Mouse (Mus musculus) CH12.LX (cell line): ENCODE results near the gene Slc44a1. TPM values are rescaled to one million over a fixed set of nuclear protein-coding genes. Genes with fewer than 3 reads are reported as not detected.

Experiments used
- DNase-seq: peaks from one replicate; pipeline ENCODE4 v3.0.0-alpha.2; 2013; ENCODE audit errors: extremely low read depth
- H3K27ac ChIP-seq: 2 replicates; pipeline ENCODE4 v1.5.1; 2012; ENCODE audit warnings: low read depth, mild to moderate bottlenecking, control low read depth, moderate library complexity; ENCODE audit not compliant: insufficient read depth
- H3K27me3 ChIP-seq: replicated peaks from 2 replicates; pipeline ENCODE3; 2012; ENCODE audit warnings: inconsistent platforms
- H3K36me3 ChIP-seq, 2 experiments: replicated peaks in 1 of 2; 2 replicates each; pipeline versions ENCODE3 to v1.6.1; 2012; ENCODE audit warnings: inconsistent platforms in 1 of 2, low read length in 1 of 2, mild to moderate bottlenecking in 1 of 2, mixed read lengths in 1 of 2, moderate library complexity in 1 of 2; ENCODE audit not compliant: control insufficient read depth in 1 of 2, insufficient read depth in 1 of 2
- H3K4me1 ChIP-seq, 2 experiments: 2 replicates each; pipeline ENCODE4 v1.6.1; 2012; ENCODE audit warnings: inconsistent platforms in 1 of 2, moderate library complexity in 1 of 2; ENCODE audit not compliant: insufficient read depth in 2 of 2, control insufficient read depth in 1 of 2
- H3K4me2 ChIP-seq: 2 replicates; pipeline ENCODE4 v1.6.1; 2012; ENCODE audit warnings: low read depth, mild to moderate bottlenecking, control low read depth; ENCODE audit not compliant: poor library complexity, insufficient read depth, severe bottlenecking
- H3K4me3 ChIP-seq, 3 experiments: fragments of 150-350 bp in 1 of 3; sonication (generic) in 1 of 3; replicated peaks in 1 of 3; 2 replicates each; pipeline versions ENCODE3 to v1.5.1; 2011 to 2012; ENCODE audit warnings: low read depth in 2 of 3, low read length in 2 of 3, mild to moderate bottlenecking in 2 of 3, moderate library complexity in 2 of 3, control low read depth in 1 of 3, improper control_type of control experiment in 1 of 3, inconsistent platforms in 1 of 3, mixed read lengths in 1 of 3; ENCODE audit not compliant: poor library complexity in 1 of 3
- H3K79me2 ChIP-seq: replicated peaks from 2 replicates; pipeline ENCODE4 v1.6.1; 2012; ENCODE audit warnings: mild to moderate bottlenecking, moderate library complexity; ENCODE audit not compliant: control insufficient read depth, poor library complexity, insufficient read depth, severe bottlenecking; ENCODE audit errors: extremely low read depth
- H3K9ac ChIP-seq: 2 replicates; pipeline ENCODE4 v1.6.1; 2012; ENCODE audit warnings: low read depth, mild to moderate bottlenecking, control low read depth, moderate library complexity; ENCODE audit not compliant: insufficient read depth
- H3K9me3 ChIP-seq: replicated peaks from 2 replicates; pipeline ENCODE3; 2012; ENCODE audit warnings: low read length, inconsistent platforms, mixed read lengths
- CHD1 ChIP-seq: IDR thresholded peaks from 2 replicates; pipeline ENCODE4 v1.6.1; 2012; ENCODE audit warnings: low read depth, low read length, improper control_type of control experiment, inconsistent platforms
- CTCF ChIP-seq, 2 experiments: IDR thresholded peaks in 1 of 2; conservative IDR thresholded peaks in 1 of 2; 2 replicates each; pipeline ENCODE4 v1.5.1; 2011 to 2012; ENCODE audit warnings: low read depth in 2 of 2, low read length in 2 of 2, improper control_type of control experiment in 1 of 2, inconsistent platforms in 1 of 2, mild to moderate bottlenecking in 1 of 2, moderate library complexity in 1 of 2
- E2F4 ChIP-seq: IDR thresholded peaks from 2 replicates; pipeline ENCODE4 v1.6.1; 2011; ENCODE audit warnings: low read depth, low read length, improper control_type of control experiment; ENCODE audit not compliant: insufficient replicate concordance
- ELF1 ChIP-seq: IDR thresholded peaks from 2 replicates; pipeline ENCODE4 v1.6.1; 2014; ENCODE audit warnings: low read depth, mild to moderate bottlenecking, inconsistent platforms, low read length, improper control_type of control experiment
- GABPA ChIP-seq: IDR thresholded peaks from 2 replicates; pipeline ENCODE4 v1.6.1; 2012; ENCODE audit warnings: low read depth, low read length, improper control_type of control experiment, inconsistent platforms; ENCODE audit not compliant: insufficient replicate concordance
- HCFC1 ChIP-seq: IDR thresholded peaks from 2 replicates; pipeline ENCODE4 v1.6.1; 2012; ENCODE audit warnings: low read depth, mild to moderate bottlenecking, inconsistent platforms, low read length, improper control_type of control experiment
- IRF4 ChIP-seq: IDR thresholded peaks from 2 replicates; pipeline ENCODE4 v1.6.1; 2014; ENCODE audit warnings: low read depth, mild to moderate bottlenecking, inconsistent platforms, low read length, improper control_type of control experiment
- JUN ChIP-seq: IDR thresholded peaks from 2 replicates; pipeline ENCODE4 v1.6.1; 2011; ENCODE audit warnings: low read depth, mild to moderate bottlenecking, low read length, improper control_type of control experiment, moderate library complexity; ENCODE audit not compliant: insufficient read depth
- JUND ChIP-seq: conservative IDR thresholded peaks from 2 replicates; pipeline ENCODE4 v1.6.1; 2011; ENCODE audit warnings: low read depth, low read length, improper control_type of control experiment
- KAT2A ChIP-seq: IDR thresholded peaks from 2 replicates; pipeline ENCODE4 v1.6.1; 2012; ENCODE audit warnings: low read length, improper control_type of control experiment, inconsistent platforms; ENCODE audit not compliant: insufficient replicate concordance
- MAFK ChIP-seq: IDR thresholded peaks from 2 replicates; pipeline ENCODE4 v1.6.1; 2011; ENCODE audit warnings: low read length, improper control_type of control experiment; ENCODE audit not compliant: insufficient replicate concordance
- MAX ChIP-seq: IDR thresholded peaks from 2 replicates; pipeline ENCODE4 v1.6.1; 2011; ENCODE audit warnings: low read length, improper control_type of control experiment
- MAZ ChIP-seq: IDR thresholded peaks from 2 replicates; pipeline ENCODE4 v1.6.1; 2012; ENCODE audit warnings: low read depth, mild to moderate bottlenecking, inconsistent platforms, low read length, improper control_type of control experiment, moderate library complexity
- MYC ChIP-seq: IDR thresholded peaks from 2 replicates; pipeline ENCODE4 v1.6.1; 2011; ENCODE audit warnings: low read depth, mild to moderate bottlenecking, improper control_type of control experiment, low read length
- POLR2AphosphoS2 ChIP-seq: IDR thresholded peaks from 2 replicates; pipeline ENCODE4 v1.6.1; 2011; ENCODE audit warnings: low read depth, low read length, improper control_type of control experiment
- RCOR1 ChIP-seq: conservative IDR thresholded peaks from 2 replicates; pipeline ENCODE4 v1.6.1; 2012; ENCODE audit warnings: low read depth, mild to moderate bottlenecking, inconsistent platforms, low read length, improper control_type of control experiment
- SIN3A ChIP-seq: IDR thresholded peaks from 2 replicates; pipeline ENCODE4 v1.6.1; 2012; ENCODE audit warnings: low read length, improper control_type of control experiment, inconsistent platforms
- UBTF ChIP-seq: IDR thresholded peaks from 2 replicates; pipeline ENCODE4 v1.6.1; 2012; ENCODE audit warnings: low read depth, mild to moderate bottlenecking, inconsistent platforms, low read length, improper control_type of control experiment, moderate library complexity
- USF2 ChIP-seq: conservative IDR thresholded peaks from 2 replicates; pipeline ENCODE4 v1.6.1; 2011; ENCODE audit warnings: low read depth, low read length, improper control_type of control experiment
- ZC3H11A ChIP-seq: IDR thresholded peaks from 2 replicates; pipeline ENCODE4 v1.6.1; 2012; ENCODE audit warnings: low read depth, mild to moderate bottlenecking, inconsistent platforms, low read length, improper control_type of control experiment
- ZNF384 ChIP-seq: IDR thresholded peaks from 2 replicates; pipeline ENCODE4 v1.6.1; 2012; ENCODE audit warnings: low read depth, low read length, improper control_type of control experiment, inconsistent platforms
- dilution Hi-C: fragments of 300-500 bp; cut with MboI; formaldehyde crosslinking; loops from 2 replicates; pipeline ENCODE4 v1.14.3; 2020; ENCODE audit warnings: low sequenced_read_pairs; ENCODE audit not compliant: extremely low pct_unique_long_range_greater_than_20kb, extremely low pct_ligation_motif_present
- in situ Hi-C: fragments of 300-500 bp; cut with MboI; formaldehyde crosslinking; loops from 3 replicates; pipeline ENCODE4 v1.14.3; 2019; ENCODE audit warnings: low sequenced_read_pairs, low pct_ligation_motif_present, low pct_unique_long_range_greater_than_20kb, mixed read lengths
- polyA plus RNA-seq: library from polyadenylated mRNA; unstranded; fragments of >175 nt; gene quantifications from 2 replicates; pipeline ENCODE4 v1.2.1, GENCODE M21; 2012; ENCODE audit warnings: low read depth; ENCODE audit not compliant: insufficient read length
- total RNA-seq, 2 experiments: library from RNA; depleted of rRNA; stranded (reverse); fragments of 300-350 nt in 1 of 2; fragments of >200 nt in 1 of 2; gene quantifications; 2 replicates each; pipeline ENCODE4 v1.2.3; 2012 to 2014

Gene Slc44a1
- total and polyA plus RNA-seq, 3 experiments, result 5.4 to 9.3 (median 6.6) TPM

- peaks cover 0 to 3% of the 10 kb centered on the region in 2 experiments; a peak in 1 of 4 replicates for H3K4me1 ChIP-seq
- H3K36me3 ChIP-seq, result peaks cover 0 to 2% of the 10 kb centered on the region in 2 experiments
- dilution Hi-C loops, result no loop called here
- H3K9me3 ChIP-seq, result no peaks in the 10 kb centered on the region
- no peak overlapping the region for H3K4me2 ChIP-seq
- no peak overlapping the region for H3K4me3 ChIP-seq
- H3K27ac ChIP-seq, result no peak overlapping the region
- H3K9ac ChIP-seq, result no peak overlapping the region
- H3K27me3 ChIP-seq, result no peaks in the 10 kb centered on the region
- in situ Hi-C loops, result no loop called here
- TF ChIP-seq MYC (no peak), E2F4 (no peak), JUN (no peak), ELF1 (no peak), UBTF (no peak), POLR2AphosphoS2 (no peak), MAZ (no peak), JUND (no peak), GABPA (no peak), CTCF (conservative IDR thresholded peaks at IDR 0.05 in 1 of 2, IDR thresholded peaks at IDR 0.05 in 1 of 2; ENCODE audit: low read depth in 2 of 2, low read length in 2 of 2) (no peak), CHD1 (no peak), RCOR1 (no peak), MAFK (no peak), USF2 (no peak)
- DNase-seq, result no peak
- H3K79me2 ChIP-seq, result no peaks in the 10 kb centered on the region
Measured at GRCm38 (mm10) chr4:53525503-53525902, 85.3 kb downstream of the Slc44a1 start.

GRCm38 (mm10) chr4:53525994-53526393 is 85.8 kb downstream of the Slc44a1 start:
- DNase-seq, result no peak
- H3K9ac ChIP-seq, result no peak overlapping the region
- no peak overlapping the region for H3K4me2 ChIP-seq
- TF ChIP-seq CHD1, result no peak
- no peak for TF ChIP-seq IRF4
- no peak for TF ChIP-seq KAT2A
- no peak for TF ChIP-seq SIN3A
- TF ChIP-seq ELF1, result no peak
- TF ChIP-seq HCFC1, result no peak
- no peak for TF ChIP-seq ZC3H11A
- TF ChIP-seq POLR2AphosphoS2, result no peak
- no peak for TF ChIP-seq E2F4
- no peak for TF ChIP-seq JUND
- no peak for TF ChIP-seq ZNF384
- no peak for TF ChIP-seq RCOR1
- TF ChIP-seq MAX, result no peak
- no peaks in the 10 kb centered on the region for H3K79me2 ChIP-seq
- H3K4me3 ChIP-seq, result no peak overlapping the region
- dilution Hi-C loops, result no loop called here
- no peak overlapping the region for H3K27ac ChIP-seq
- H3K9me3 ChIP-seq, result no peaks in the 10 kb centered on the region
- H3K4me1 ChIP-seq, result peaks cover 0 to 3% of the 10 kb centered on the region in 2 experiments; a peak in 1 of 4 replicates
- H3K27me3 ChIP-seq, result no peaks in the 10 kb centered on the region
- in situ Hi-C loops, result no loop called here
- H3K36me3 ChIP-seq, result peaks cover 0 to 2% of the 10 kb centered on the region in 2 experiments
